Mouse (Mus musculus) cerebellum, adult 2 months (tissue): Measurements from ENCODE around the gene Dlgap1.

Experiments used
- CTCF ChIP-seq: fragments of 200-500 bp; IDR thresholded peaks from 2 replicates; pipeline ENCODE4 v1.5.1; 2011; ENCODE audit warnings: low read depth, mild to moderate bottlenecking, control low read depth, low read length, moderate library complexity, borderline replicate concordance; ENCODE audit not compliant: insufficient read depth
- POLR2A ChIP-seq: fragments of 200-500 bp; IDR thresholded peaks from 2 replicates; pipeline ENCODE4 v1.6.1; 2011; ENCODE audit warnings: low read length, control low read depth, borderline replicate concordance; ENCODE audit not compliant: insufficient read depth

DNA sequence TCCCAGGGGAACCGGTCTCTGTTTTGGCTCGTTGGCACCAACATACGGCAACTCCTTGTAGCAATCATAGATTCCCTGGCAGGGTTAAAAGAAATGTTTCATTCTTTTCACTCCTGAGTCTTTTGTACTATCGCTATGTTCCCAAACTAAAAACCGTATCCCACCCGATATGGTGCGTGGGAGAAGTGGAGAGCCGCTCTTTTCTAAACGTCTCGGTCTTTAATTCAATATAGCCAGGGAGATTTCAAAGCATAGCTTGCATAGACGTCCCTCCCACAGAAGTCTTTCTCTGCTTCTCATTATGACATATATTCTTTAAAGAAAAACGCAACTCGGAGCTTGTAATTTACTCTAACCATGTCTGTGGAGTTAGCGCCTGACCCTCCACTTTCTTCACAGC, 833.1 kb downstream of the Dlgap1 start:
- TF ChIP-seq CTCF = no peak
- TF ChIP-seq POLR2A = no peak
